Mouse (Mus musculus) E14TG2a.4 (cell line): ENCODE results near the gene Vps29.

Source experiments
- CTCF ChIP-seq: conservative IDR thresholded peaks from 2 replicates; pipeline ENCODE4 v1.5.1; 2014; ENCODE audit warnings: low read length
- NANOG ChIP-seq: IDR thresholded peaks from 2 replicates; pipeline ENCODE4 v1.6.1; 2014; ENCODE audit warnings: borderline replicate concordance, low read length, mixed read lengths

DNA sequence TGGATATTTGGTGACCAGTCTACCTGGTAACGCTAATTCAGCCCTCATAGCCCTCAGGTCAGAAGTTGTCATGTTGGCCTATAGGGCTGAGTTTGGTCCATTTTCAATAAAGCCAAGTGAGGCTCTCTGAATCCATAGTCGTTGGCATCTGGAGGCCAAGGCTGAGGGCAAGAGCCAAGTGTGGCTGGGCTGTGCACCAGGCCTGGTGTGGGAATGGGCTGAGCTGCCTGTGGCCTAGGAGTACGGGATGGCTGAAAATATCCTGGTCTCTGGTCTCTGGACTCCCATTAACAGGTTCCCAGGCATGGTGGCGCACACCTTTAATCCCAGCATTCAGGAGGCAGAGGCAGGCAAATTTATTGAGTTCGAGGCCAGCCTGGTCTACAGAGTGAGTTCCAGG lies 35.8 kb downstream of the Vps29 start:
- TF ChIP-seq CTCF (no peak), NANOG (no peak)
